Mouse (Mus musculus): ENCODE data around the gene Celf2. TPM values are rescaled to one million over a fixed set of nuclear protein-coding genes. Genes with fewer than 3 reads are reported as not detected.
"Not testable (repeated sequence)": the region's sequence is repeated elsewhere in the genome, so short reads cannot be mapped to it uniquely, and the experiment has no call there.

Gene Celf2
- polyA plus RNA-seq, 1 experiment from 2014 or later: 13.9 TPM

DNA sequence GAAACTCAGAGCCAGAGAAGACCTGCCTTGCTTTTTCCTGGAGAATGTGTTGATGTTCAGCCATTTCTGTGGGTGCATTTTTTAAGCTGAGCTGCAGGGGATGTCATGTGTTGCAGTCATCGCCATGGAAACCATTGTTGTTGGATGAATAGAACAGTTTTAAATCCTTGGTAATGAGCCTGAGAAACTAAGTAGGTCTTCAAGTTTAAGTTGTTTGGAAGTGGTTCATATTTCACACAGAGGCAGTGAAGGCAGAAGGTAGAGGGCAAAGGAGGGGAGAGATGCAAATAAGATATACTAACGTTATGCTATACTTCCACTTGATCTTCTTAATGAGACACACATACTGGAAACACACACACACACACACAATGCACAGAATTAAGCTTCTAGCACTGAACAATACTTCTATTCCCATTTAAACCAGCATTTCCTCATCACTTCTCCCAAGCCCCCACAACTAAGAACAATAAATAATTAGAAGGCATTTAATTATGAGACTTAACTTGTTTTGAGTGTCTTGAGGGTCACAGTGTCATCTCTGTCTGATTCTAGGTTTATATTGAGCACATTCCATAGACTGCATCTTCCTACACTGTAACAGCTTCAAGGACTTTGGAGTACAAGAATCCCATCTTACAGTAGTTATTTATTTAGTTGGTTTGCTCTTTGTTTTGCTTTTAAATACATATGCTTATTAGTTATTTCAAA is 199.1 kb downstream of the Celf2 start:
- no peak for TF ChIP-seq CTCF (IDR thresholded peaks at IDR 0.05; ENCODE audit: low read depth)
- Histone ChIP-seq H3K4me3 (replicated peaks; ENCODE audit: low read depth, low read length) (no peak overlapping the region), H3K27me3 (ENCODE audit: insufficient read depth, low read length) (no peaks in the 10 kb centered on the region), H3K36me3 (ENCODE audit: insufficient read depth, low read length) (no peaks in the 10 kb centered on the region), H3K9me3 (replicated peaks; ENCODE audit: low read length) (no peaks in the 10 kb centered on the region), H3K4me2 (ENCODE audit: low read length) (no peak overlapping the region), H3K27ac (no peak overlapping the region), H3K9ac (ENCODE audit: low read depth, low read length) (no peak overlapping the region), H3K4me1 (replicated peaks; ENCODE audit: insufficient read depth, low read length) (no peaks in the 10 kb centered on the region)
- ATAC-seq (replicated peaks; ENCODE audit: low FRiP score, low read depth) (no peak), DNase-seq (ENCODE audit: low spot score) (peak; percentile 55)
- 34% methylated on average over 2 of the region's 2 CpGs for WGBS

- no peak for TF ChIP-seq CTCF (IDR thresholded peaks at IDR 0.05; ENCODE audit: low read depth)
- 76% methylated on average over 1 of the region's 1 CpGs for WGBS
Measured at GRCm38 (mm10) chr2:7309324-7309723, 200.0 kb downstream of the Celf2 start.

GRCm38 (mm10) chr2:7308731-7309130 is 200.6 kb downstream of the Celf2 start:
- H3K36me3 ChIP-seq (ENCODE audit: insufficient read depth, low read length): no peaks in the 10 kb centered on the region
- H3K27ac ChIP-seq: no peak overlapping the region
- no peak overlapping the region for H3K4me2 ChIP-seq (ENCODE audit: low read length)
- TF ChIP-seq CTCF (IDR thresholded peaks at IDR 0.05; ENCODE audit: low read depth): no peak
- no peaks in the 10 kb centered on the region for H3K4me1 ChIP-seq (replicated peaks; ENCODE audit: insufficient read depth, low read length)
- H3K4me3 ChIP-seq (replicated peaks; ENCODE audit: low read depth, low read length): no peak overlapping the region
- no peak for ATAC-seq (replicated peaks; ENCODE audit: low FRiP score, low read depth)
- no peak overlapping the region for H3K9ac ChIP-seq (ENCODE audit: low read depth, low read length)
- no peaks in the 10 kb centered on the region for H3K27me3 ChIP-seq (ENCODE audit: insufficient read depth, low read length)
- H3K9me3 ChIP-seq (replicated peaks; ENCODE audit: low read length): no peaks in the 10 kb centered on the region
- DNase-seq (ENCODE audit: low spot score): no peak
- 63% methylated on average over 1 of the region's 1 CpGs for WGBS

More at GRCm38 (mm10) chr2:7309324-7309723, 200.0 kb downstream of the Celf2 start:
- H3K36me3 ChIP-seq (ENCODE audit: insufficient read depth, low read length): no peaks in the 10 kb centered on the region
- no peak overlapping the region for H3K4me2 ChIP-seq (ENCODE audit: low read length)
- H3K4me1 ChIP-seq (replicated peaks; ENCODE audit: insufficient read depth, low read length): no peaks in the 10 kb centered on the region
- H3K27ac ChIP-seq: no peak overlapping the region
- no peak overlapping the region for H3K4me3 ChIP-seq (replicated peaks; ENCODE audit: low read depth, low read length)
- ATAC-seq (replicated peaks; ENCODE audit: low FRiP score, low read depth) (no peak), DNase-seq (ENCODE audit: low spot score) (no peak)
- no peaks in the 10 kb centered on the region for H3K9me3 ChIP-seq (replicated peaks; ENCODE audit: low read length)
- no peak overlapping the region for H3K9ac ChIP-seq (ENCODE audit: low read depth, low read length)
- no peaks in the 10 kb centered on the region for H3K27me3 ChIP-seq (ENCODE audit: insufficient read depth, low read length)

- ATAC-seq (replicated peaks; ENCODE audit: low FRiP score, low read depth): no peak
- Histone ChIP-seq H3K4me3 (replicated peaks; ENCODE audit: low read depth, low read length) (no peak overlapping the region), H3K36me3 (ENCODE audit: insufficient read depth, low read length) (no peaks in the 10 kb centered on the region), H3K4me1 (replicated peaks; ENCODE audit: insufficient read depth, low read length) (no peaks in the 10 kb centered on the region), H3K4me2 (ENCODE audit: low read length) (no peak overlapping the region), H3K9me3 (replicated peaks; ENCODE audit: low read length) (no peaks in the 10 kb centered on the region), H3K27ac (no peak overlapping the region), H3K27me3 (ENCODE audit: insufficient read depth, low read length) (no peaks in the 10 kb centered on the region), H3K9ac (ENCODE audit: low read depth, low read length) (no peak overlapping the region)
- no peak for TF ChIP-seq CTCF (IDR thresholded peaks at IDR 0.05; ENCODE audit: low read depth)
- WGBS: 88% methylated on average over 3 of the region's 3 CpGs
- DNase-seq (ENCODE audit: low spot score): no peak
Measured at GRCm38 (mm10) chr2:7287434-7287833, 221.9 kb downstream of the Celf2 start.

DNA sequence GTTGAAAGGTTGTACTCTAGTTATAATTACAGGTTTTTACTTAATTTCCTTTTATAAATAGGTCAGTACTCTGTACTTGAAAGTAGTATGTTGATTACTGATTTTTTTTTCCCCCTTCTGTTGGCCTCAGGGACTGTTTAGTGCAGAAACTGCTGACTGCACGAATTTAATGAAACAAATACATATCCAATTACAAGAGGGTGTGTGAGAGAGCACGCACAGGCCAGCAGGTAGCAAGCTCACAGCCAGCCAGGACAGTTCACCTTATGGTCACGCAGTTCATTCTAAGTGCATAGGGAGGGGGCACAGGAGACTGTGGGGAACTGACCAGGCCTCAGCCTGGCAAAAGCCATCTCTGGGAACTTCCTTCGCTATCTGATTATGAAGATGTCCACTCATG is 236.1 kb downstream of the Celf2 start:
- TF ChIP-seq CTCF (IDR thresholded peaks at IDR 0.05; ENCODE audit: low read depth): no peak
- 0 out of 2 replicates have a peak, but pooled peaks have one; percentile 40 for ATAC-seq (replicated peaks; ENCODE audit: low FRiP score, low read depth)

DNA sequence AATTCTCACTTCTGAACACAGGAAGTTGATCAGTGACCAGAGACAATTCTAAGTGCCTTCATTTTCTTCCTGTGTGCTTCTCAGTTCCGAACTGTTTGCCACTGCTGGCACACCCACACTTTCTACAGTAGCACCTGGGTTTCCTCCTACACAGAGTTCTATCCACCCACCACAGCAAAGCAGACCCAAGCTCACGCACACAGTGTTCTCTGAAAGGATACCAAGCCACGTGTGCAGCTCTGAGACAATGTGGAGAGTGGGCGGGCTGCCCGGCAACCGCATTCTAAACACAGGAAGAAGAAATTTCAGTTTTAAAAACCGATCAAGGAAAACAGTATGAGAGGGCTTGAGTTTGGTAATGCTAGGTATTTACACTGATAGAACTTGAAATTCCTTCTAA is 239.3 kb downstream of the Celf2 start:
- Histone ChIP-seq H3K4me3 (replicated peaks; ENCODE audit: low read depth, low read length) (no peak overlapping the region), H3K4me2 (ENCODE audit: low read length) (no peak overlapping the region), H3K27me3 (ENCODE audit: insufficient read depth, low read length) (no peaks in the 10 kb centered on the region), H3K27ac (no peak overlapping the region), H3K4me1 (replicated peaks; ENCODE audit: insufficient read depth, low read length) (no peaks in the 10 kb centered on the region), H3K36me3 (ENCODE audit: insufficient read depth, low read length) (no peaks in the 10 kb centered on the region), H3K9me3 (replicated peaks; ENCODE audit: low read length) (no peaks in the 10 kb centered on the region), H3K9ac (ENCODE audit: low read depth, low read length) (no peak overlapping the region)
- 69% methylated on average over 7 of the region's 7 CpGs for WGBS
- ATAC-seq (replicated peaks; ENCODE audit: low FRiP score, low read depth) (no peak), DNase-seq (ENCODE audit: low spot score) (no peak)
- TF ChIP-seq CTCF (IDR thresholded peaks at IDR 0.05; ENCODE audit: low read depth): no peak

More for the DNA sequence above, 236.1 kb downstream of the Celf2 start:
- Histone ChIP-seq H3K36me3 (ENCODE audit: insufficient read depth, low read length) (no peaks in the 10 kb centered on the region), H3K4me3 (replicated peaks; ENCODE audit: low read depth, low read length) (no peak overlapping the region), H3K27me3 (ENCODE audit: insufficient read depth, low read length) (no peaks in the 10 kb centered on the region), H3K9me3 (replicated peaks; ENCODE audit: low read length) (no peaks in the 10 kb centered on the region), H3K4me1 (replicated peaks; ENCODE audit: insufficient read depth, low read length) (no peaks in the 10 kb centered on the region), H3K27ac (no peak overlapping the region), H3K4me2 (ENCODE audit: low read length) (no peak overlapping the region), H3K9ac (ENCODE audit: low read depth, low read length) (no peak overlapping the region)
- no peak for DNase-seq (ENCODE audit: low spot score)
- 39% methylated on average over 4 of the region's 4 CpGs for WGBS

GRCm38 (mm10) chr2:7267166-7267565 is 242.2 kb downstream of the Celf2 start:
- Histone ChIP-seq H3K9me3 (replicated peaks; ENCODE audit: low read length) (no peaks in the 10 kb centered on the region), H3K4me2 (ENCODE audit: low read length) (no peak overlapping the region), H3K4me3 (replicated peaks; ENCODE audit: low read depth, low read length) (no peak overlapping the region), H3K27ac (no peak overlapping the region), H3K9ac (ENCODE audit: low read depth, low read length) (no peak overlapping the region), H3K27me3 (ENCODE audit: insufficient read depth, low read length) (no peaks in the 10 kb centered on the region), H3K36me3 (ENCODE audit: insufficient read depth, low read length) (no peaks in the 10 kb centered on the region), H3K4me1 (replicated peaks; ENCODE audit: insufficient read depth, low read length) (no peaks in the 10 kb centered on the region)
- ATAC-seq (replicated peaks; ENCODE audit: low FRiP score, low read depth): no peak
- TF ChIP-seq CTCF (IDR thresholded peaks at IDR 0.05; ENCODE audit: low read depth): no peak
- no peak for DNase-seq (ENCODE audit: low spot score)
- 88% methylated on average over 4 of the region's 4 CpGs for WGBS

DNA sequence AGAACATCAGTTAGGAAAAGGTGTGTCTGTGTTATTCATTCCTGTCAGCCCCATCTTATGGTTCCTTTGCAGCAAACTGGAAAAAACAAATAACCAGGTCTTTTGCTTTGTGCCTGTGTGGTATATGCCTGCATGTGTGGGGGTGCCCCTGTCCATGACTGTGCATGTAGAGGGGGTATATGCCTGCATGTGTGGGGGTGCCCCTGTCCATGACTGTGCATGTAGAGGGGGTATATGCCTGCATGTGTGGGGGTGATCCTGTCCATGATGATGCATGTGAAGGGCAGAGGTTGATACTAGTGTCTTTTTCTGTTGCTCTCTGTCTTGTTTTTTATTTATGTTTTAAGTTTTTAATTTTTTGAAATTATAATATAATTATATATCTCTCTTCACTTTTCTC is 246.7 kb downstream of the Celf2 start:
- not testable (repeated sequence) for H3K9me3 ChIP-seq (replicated peaks; ENCODE audit: low read length); H3K27me3 ChIP-seq (ENCODE audit: insufficient read depth, low read length); H3K4me2 ChIP-seq (ENCODE audit: low read length); H3K9ac ChIP-seq (ENCODE audit: low read depth, low read length); H3K36me3 ChIP-seq (ENCODE audit: insufficient read depth, low read length); ATAC-seq (replicated peaks; ENCODE audit: low FRiP score, low read depth); H3K27ac ChIP-seq; DNase-seq (ENCODE audit: low spot score); H3K4me1 ChIP-seq (replicated peaks; ENCODE audit: insufficient read depth, low read length); H3K4me3 ChIP-seq (replicated peaks; ENCODE audit: low read depth, low read length)

Data from kidney, postnatal 0 days (tissue).